Mouse (Mus musculus): Measurements from ENCODE around the gene Tas2r108.

Gene Tas2r108

DNA sequence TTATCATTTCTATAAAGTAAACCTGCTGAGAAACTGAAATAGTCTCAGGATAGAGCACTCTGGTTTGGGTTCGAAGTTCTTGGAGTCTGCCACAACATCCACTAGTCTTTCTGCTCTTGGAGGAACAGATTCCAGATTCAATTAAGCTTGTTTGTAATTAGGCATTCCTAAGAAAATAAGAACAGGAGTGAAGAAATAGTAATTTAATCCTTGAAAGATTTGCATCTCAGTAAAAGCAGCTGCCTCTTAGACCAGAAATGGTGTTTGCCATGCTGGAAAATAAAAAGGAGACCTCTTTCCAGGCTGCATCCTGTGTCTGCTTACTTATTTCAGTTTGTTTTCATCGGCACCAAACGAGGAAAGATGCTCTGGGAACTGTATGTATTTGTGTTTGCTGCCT is at the start of gene Tas2r108:
Tas2r108 (plus strand) TSS at position 301 of the 400 bp plus-strand sequence.
- DNase-seq (ENCODE audit: low spot score in 2 of 2) = no peak

DNA sequence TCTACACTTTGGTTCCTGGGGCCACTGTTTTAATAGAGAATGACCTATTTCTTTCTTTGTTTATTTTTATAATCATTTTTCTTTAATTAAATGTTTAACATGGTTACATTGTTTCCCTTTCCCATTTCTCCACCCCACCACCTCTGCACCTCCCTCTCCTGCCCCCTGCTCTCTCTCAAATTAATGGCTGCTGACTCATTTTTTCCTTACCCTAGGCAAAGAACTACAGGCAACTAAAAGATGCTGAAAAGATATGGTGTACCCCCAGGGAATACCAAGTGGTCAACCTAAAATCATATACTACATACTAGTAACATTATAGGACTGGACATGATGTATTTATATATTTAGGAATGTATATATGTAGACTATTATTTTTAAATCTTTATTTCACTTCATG is 44.7 kb upstream of the Tas2r108 start:
- DNase-seq (ENCODE audit: low spot score in 2 of 2) = no peak

DNA sequence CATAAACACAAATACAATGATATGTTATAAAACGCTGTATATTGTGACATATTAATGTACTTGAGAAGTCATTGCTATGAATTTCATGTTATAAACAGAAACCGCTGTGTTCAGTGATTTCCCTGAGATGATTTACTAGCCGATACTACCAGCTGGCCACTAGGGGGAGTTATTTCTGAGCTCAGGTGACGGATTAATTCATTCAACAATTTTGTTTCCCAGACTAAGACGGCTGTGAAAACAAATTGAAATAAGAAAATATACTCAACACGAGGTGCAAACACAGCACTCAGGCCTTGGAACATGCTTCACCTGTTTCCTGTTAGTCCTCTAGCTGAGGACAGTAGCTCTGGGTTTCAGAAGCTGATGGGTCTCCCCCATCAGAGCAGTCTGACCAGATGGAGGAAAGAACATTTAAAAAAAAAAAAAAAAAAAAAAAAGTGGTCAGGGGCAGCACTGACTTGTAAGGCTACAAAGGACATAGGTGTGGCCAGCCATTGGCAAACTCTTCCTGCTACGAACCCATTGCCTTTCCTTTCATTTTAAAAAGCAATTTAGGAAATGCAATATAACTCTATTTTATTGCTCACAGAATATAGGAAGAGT is 38.8 kb upstream of the Tas2r108 start:
- no peak for DNase-seq (ENCODE audit: low spot score in 2 of 2)

DNA sequence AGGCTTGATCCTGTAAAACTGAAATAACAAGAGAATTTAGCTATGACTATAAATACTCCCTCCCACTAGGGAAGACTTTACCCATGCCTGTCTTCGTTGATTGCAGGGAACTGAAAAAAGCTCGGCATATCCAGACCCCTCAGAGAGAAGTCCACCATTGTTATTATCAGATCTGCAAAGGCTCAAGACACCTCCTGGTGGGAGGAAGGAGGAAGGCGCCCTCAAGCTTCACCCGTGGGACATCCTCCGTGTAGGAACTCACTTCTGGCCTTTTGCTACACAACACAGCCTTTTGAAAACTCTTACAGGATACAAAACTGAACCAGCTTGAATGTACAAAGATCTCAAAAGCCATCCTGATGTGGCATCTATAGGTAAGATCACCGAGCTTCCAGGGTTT is 27.6 kb upstream of the Tas2r108 start:
- DNase-seq (ENCODE audit: low spot score in 2 of 2) = no peak

DNA sequence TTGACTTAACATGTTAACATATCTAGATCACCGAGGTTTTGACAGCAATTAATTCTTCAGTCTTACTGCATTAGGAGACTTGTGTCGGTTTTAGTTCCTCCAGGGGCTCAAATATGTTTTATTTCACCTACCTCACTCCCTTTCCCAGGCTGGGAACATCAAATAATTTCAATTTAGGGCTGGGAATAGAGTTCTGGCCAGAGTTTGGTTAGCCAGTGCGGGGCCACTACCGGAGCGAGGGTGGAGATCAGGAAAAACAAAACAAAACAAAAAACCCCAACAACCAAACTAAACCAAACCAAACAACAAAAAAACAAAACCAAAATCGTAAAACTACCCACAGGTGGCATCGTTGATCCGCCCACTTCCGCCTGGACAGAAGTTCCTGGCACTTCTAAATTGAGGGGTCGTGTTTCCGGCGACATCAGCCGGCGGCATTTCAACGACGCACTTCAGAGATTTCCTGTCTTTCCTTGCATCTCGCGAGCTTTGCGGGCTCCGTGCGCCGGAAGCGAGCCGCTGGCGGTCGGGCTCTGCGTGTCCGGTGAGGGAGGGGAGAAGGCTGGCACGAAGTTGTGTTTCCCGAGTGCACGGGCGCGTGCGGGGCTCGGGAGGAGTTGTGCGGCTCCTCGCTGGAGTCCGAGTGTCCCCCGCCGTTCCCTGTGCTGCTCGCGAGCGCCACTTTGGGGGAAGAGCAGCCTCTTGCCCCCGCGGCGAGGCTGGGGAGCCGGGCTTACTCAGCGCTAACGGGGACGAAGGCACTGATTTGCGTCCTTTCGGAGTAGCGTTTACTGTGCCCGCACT is 22.2 kb upstream of the Tas2r108 start, which contains the start of gene Ssbp1:
Ssbp1 (plus strand) TSS at position 437 of the 804 bp plus-strand sequence.
- peak; percentile 91 to 93 for DNase-seq (ENCODE audit: low spot score in 2 of 2)

DNA sequence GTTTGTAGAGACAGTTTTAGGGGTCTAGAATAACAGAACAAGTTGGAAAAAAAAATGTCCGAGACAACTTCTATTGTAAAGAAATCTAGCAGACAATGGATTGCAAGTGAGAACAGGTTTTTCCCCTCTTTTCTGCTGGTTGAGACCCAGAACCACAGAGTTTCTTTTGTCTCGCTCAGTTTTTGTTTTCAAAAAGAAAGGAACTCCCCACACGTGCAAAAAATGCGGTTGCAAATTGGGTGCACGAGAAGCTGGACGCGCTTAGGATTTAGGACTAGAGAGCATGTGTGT is 21.7 kb upstream of the Tas2r108 start:
- no peak for DNase-seq (ENCODE audit: low spot score in 2 of 2)

DNA sequence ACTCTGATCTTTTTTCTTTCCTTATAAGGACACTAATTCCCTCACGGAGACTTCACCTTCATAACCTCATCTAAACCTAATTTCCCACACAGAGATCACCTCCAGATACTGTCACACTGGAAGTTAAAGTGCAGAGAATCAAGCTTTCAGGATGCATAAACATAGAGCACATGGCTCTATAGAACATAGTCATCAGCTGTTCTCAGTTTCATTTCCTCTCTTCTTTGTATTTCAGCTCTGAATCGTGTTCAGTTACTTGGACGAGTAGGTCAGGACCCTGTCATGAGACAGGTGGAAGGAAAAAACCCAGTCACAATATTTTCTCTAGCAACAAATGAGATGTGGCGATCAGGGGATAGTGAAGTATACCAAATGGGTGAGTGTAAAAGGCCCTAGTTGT is 17.2 kb upstream of the Tas2r108 start:
- DNase-seq (ENCODE audit: low spot score in 2 of 2) = no peak

DNA sequence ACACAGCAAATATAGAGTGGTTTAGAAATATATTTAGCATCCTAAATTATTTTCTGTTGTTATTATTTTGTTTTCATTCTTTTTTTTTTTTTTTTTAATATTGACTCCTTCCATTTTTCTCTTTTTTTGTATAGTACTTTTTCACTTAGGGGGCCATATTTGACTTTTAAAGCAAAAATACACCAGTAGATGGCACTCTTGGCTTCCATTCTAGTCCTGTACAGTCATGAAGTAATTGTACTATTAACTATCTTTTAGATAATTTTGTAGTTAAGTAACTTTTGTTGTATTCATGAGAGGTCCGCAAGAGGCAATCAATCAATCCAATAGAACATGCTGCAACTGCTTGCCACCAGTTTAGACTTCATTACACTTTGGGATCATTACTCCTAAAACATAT is 13.6 kb upstream of the Tas2r108 start:
- no peak for DNase-seq (ENCODE audit: low spot score in 2 of 2)

DNA sequence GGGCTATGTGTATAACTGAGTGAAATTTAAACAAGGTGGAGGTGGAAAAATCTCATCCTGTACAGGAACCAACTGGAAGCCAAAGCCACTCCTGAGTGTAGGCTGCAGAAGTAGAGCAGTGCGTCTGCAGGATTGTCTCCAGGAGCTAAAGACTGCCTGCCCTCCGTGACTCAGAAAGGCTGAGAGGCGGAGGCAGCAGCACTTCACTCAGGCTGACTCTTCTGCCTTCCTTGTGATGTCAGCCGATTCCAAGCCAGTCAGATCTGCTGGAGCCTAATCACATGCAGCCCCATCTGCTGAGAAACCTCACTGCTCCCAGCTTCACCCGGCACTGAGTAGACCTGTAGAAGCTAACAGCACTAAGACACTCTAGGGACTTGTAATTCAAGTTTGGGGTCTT is 11.0 kb upstream of the Tas2r108 start:
- peak; percentile 3 to 12 for DNase-seq (ENCODE audit: low spot score in 2 of 2)

DNA sequence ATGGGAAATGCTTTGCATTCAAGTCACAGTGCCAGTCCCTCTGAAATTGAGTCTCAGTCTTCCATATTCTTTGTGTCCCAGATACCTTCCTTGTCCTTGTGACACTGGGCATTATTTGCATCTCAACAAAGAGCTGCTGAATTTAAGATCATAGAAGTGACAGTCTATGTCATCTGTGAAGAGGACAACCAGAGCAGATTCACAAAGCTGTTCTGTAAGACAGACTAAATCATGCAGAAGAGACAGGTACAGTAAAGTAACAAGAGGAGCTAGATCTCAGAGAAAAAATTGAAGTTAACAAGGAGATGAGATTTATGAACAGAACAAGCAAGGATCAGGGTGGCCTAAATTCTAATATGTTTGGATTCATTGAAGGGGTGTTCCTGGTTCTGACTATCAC is 2.4 kb upstream of the Tas2r108 start, which contains the start of gene Tas2r137:
Tas2r137 (plus strand) TSS at position 301 of the 400 bp plus-strand sequence.
- no peak for DNase-seq (ENCODE audit: low spot score in 2 of 2)

DNA sequence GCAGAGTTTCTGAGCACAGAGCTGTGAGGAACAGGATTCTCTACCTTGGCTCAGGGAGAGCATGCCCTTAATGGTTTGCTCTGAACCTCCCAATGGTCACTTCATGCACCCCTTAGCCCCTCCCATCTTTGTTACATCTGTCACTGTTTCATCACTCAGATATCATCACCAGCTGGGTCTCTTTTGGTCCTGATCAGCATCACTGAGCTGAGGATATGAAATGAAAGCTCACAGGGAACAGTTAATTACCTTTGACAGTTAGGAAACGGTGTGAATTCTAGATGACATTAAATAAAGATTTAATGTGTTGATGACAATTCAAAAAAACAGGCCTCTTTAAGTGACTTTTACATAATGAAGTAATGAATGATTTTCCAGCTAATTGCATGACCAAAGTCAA is 26.1 kb downstream of the Tas2r108 start, which contains the start of gene Prss37:
Prss37 (minus strand) TSS at position 101 of the 400 bp plus-strand sequence.
- DNase-seq (ENCODE audit: low spot score in 2 of 2) = no peak

Measured in frontal cortex, postnatal 36 days (tissue).